Mouse (Mus musculus): Measurements from ENCODE around the gene Trim40.

Trim40 gene

GRCm38 (mm10) chr17:36890073-36890903 lies at the start of gene Trim40:
TSS of gene Trim40 (minus strand) at chr17:36890123.
- DNase-seq (ENCODE audit: low spot score) = no peak

GRCm38 (mm10) chr17:36938056-36938455 lies 48.1 kb upstream of the Trim40 start:
- no peak for DNase-seq (ENCODE audit: low spot score)

DNA sequence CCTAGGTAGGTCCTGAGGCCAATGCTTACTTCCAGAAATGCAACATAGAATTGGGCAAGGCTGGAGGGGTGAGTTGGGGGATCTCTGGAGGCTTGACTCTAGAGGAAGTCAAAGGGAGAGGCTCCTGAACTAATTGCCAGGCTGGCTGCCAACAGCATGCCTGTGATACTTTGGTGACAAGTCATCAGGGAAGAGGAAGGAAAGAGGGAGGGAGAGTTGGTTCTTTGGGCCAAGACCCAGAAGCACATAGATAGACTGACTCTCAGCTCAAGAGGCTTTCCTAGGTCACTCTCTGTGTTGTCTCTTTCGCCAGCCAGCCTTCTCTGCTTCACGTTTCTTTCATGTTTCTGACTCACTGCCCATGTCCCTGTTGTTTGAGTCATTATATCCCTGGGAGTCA lies 41.9 kb upstream of the Trim40 start:
- DNase-seq (ENCODE audit: low spot score) = no peak

GRCm38 (mm10) chr17:36931130-36931529 lies 41.2 kb upstream of the Trim40 start:
- DNase-seq (ENCODE audit: low spot score) = no peak

- no peak for DNase-seq (ENCODE audit: low spot score)
These were observed 40.3 kb upstream of the Trim40 start for GRCm38 (mm10) chr17:36930233-36930632.

GRCm38 (mm10) chr17:36929236-36929932 lies 39.5 kb upstream of the Trim40 start:
- no peak for DNase-seq (ENCODE audit: low spot score)

DNA sequence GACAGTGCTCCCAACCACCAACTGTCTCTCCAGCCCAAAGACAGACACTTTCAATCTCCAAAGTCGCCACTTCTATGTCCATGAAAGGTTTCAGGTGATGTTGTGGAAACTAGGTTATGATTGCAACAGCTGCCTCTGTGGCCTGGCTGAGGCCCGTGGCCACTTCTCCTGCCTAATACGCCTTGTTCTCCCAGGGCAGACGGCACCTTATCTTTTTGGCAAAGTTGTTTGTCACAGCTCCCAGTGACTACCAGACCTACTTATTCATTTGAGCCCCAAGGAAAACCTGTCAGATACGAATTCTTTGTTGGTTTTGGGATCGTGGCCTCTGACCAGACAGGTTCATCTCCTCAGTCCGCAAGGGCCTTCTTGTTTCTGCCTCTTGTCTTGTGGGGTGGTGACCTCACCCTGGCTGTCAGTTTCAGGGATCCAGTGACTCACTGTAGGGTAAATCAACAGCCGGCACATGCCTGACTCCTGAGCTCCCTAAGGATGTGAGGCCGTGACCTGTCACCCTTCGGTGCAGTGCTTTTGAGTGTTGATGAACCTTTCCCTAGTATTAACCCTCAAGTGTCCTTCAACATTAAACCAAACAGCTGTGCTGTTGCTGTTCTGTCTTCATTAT lies 37.7 kb upstream of the Trim40 start:
- DNase-seq (ENCODE audit: low spot score) = no peak

DNA sequence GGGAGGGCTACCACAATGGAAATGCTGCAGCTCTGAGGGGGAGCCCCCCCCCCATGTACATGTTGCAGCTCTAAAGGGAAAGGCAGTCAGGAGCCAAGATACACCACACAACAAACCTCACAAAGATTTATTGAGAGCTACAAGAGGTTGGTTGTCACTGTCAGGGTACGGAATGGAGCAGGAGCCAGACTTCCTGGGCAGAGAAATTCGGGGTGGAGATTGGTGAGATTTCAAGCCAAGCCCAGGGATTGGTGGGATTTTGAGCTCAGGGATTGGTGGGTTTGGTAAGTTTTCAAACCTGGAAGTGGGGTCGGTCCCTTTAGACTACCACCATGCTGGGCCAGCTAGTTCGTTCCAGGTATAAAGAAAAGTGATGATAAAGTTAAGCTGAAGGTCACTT lies 33.6 kb upstream of the Trim40 start:
- no peak for DNase-seq (ENCODE audit: low spot score)

DNA sequence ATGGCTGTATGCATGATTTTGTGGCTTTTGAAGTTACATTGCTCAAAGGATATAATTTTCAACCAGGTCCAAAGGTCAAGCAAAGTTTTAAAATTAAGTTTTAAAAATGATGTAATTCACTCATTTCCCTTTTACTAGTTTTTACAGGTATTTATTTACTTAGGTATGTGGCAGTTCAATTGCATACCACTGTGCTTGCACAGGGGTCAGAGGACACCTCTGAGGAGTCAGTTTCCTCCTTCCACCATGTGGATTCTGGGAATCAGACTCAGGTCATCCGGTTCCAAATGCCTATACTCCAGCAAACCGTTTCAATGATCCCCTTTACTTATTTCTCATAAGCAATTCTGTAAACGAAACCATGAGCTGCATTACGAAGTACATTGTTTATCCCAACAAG lies 32.8 kb upstream of the Trim40 start:
- DNase-seq (ENCODE audit: low spot score) = no peak

DNA sequence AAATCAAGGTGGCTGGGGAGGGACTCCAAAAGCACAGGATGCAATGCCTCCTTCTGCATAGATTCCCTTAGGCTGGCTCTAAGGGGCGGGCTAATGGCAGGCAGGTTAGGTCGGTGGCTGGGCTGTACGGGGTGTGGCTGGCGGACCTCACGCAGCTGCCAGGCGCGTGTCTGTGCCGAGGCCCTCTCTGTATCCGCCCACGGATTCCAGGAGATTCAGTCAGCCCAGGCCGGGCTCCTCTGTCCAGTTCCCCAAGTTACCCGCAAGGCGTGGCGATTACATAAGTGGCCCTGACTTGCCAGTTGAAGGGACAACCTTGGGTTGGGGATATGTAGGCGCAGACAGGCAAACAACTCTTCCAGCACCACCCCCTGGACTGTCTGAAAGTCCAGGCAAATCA lies 30.3 kb upstream of the Trim40 start:
- no peak for DNase-seq (ENCODE audit: low spot score)

- no peak for DNase-seq (ENCODE audit: low spot score)
These were observed 25.2 kb upstream of the Trim40 start for GRCm38 (mm10) chr17:36915076-36915475.

DNA sequence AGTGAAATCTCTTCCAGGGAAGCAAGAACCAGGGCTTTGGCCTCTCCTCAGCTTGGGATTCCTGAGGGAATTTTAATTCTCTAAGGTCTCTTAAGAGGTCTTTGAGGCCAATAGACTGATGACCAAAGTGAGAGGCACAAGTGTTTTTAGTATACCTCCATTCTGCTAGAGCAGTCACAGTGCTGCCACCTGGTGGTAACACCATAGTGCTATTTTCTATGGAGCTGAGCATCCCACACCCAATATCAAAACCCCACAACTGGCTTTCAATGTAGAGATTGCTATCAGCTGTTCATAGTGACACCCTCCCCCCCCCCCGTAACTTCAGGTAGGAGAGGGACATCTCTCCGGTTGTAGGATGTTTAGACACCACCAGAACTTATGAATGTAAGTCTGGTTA lies 24.2 kb upstream of the Trim40 start:
- DNase-seq (ENCODE audit: low spot score) = peak; percentile 56

- no peak for DNase-seq (ENCODE audit: low spot score)
These were observed 22.1 kb upstream of the Trim40 start for GRCm38 (mm10) chr17:36912031-36912430.

GRCm38 (mm10) chr17:36909802-36910201 lies 19.9 kb upstream of the Trim40 start:
- DNase-seq (ENCODE audit: low spot score) = no peak

GRCm38 (mm10) chr17:36908235-36908634 lies 18.3 kb upstream of the Trim40 start:
- DNase-seq (ENCODE audit: low spot score) = no peak

DNA sequence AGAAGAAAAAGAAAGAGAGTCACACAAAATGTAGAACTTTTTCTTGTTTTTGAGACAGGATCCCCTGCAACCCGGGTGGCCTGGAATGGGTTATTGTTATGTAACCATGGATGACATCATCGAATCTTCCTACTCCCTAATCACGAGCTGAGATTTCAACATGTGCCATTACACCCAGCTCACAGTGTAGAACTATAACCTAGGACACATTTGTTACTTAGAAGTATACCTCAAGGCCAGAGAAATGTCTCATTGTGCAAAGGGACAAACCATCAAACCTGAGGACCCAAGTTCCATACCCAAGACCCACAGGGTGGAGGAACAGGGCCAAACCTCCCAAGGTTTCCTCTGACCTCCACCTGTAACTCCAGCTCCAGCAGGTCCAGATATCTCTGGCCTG lies 13.7 kb upstream of the Trim40 start:
- no peak for DNase-seq (ENCODE audit: low spot score)

DNA sequence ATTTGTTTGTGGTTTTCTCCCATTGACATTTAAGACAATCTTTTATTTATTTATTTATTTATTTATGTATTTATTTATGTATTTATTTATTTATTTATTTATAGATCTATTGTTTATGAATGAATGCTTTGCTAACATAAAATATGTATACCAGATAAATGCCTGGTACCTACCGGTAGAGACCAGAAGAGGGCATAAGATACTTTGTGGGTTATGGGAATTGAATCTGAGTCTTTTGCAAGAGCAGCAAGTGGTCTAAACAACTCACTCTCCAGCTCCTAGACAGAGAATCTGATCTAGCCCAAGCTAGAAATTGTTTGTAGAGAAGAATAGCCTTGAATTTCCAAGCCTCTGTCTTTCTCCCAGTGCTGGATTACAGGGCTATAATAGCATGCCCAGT lies 10.8 kb upstream of the Trim40 start:
- DNase-seq (ENCODE audit: low spot score) = no peak

DNA sequence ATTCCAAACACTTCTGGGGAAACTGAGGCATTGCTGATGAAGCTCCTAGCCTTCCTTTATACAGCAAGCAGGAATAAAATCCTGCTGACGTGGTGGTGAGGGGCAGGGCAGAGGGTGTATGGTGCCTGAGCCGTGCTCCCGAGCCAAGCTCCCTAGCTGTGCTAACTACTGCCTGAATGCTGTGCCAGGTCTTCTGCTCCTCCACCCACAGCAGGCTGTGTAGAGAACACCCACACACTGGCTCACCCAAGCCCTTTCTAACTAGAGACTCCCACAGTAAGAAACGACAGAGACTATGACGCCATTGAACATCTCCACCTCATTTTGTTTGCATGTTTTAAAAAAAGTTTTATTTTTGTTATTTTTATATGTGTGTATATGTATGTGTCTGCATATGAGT lies 10.1 kb upstream of the Trim40 start:
- no peak for DNase-seq (ENCODE audit: low spot score)

DNA sequence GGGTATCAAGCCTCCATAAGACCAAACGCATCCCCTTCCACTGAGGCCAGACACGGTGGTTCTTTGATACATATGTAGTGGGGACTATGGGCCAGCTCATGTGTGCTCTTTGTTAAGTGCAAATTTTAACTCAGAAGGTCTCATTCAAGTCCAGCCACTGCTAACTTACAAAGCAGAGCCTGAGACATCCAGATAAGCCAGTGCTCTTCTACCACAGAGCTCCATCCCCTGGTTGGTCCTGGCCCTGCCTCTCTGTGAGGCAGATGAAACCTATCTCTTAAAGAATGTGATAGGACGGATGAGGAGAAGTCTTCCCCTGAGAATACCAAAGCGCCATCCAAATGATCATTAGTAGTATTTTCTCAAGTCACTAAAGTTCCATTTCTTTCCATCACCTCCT lies 9.5 kb upstream of the Trim40 start:
- no peak for DNase-seq (ENCODE audit: low spot score)

- no peak for DNase-seq (ENCODE audit: low spot score)
These were observed 7.8 kb upstream of the Trim40 start, which contains the start of gene Trim31 for GRCm38 (mm10) chr17:36897552-36898205. TSS of gene Trim31 (plus strand) at chr17:36898118.

GRCm38 (mm10) chr17:36897065-36897464 lies 7.1 kb upstream of the Trim40 start:
- no peak for DNase-seq (ENCODE audit: low spot score)

- no peak for DNase-seq (ENCODE audit: low spot score)
These were observed 6.7 kb upstream of the Trim40 start for GRCm38 (mm10) chr17:36896583-36896982.

DNA sequence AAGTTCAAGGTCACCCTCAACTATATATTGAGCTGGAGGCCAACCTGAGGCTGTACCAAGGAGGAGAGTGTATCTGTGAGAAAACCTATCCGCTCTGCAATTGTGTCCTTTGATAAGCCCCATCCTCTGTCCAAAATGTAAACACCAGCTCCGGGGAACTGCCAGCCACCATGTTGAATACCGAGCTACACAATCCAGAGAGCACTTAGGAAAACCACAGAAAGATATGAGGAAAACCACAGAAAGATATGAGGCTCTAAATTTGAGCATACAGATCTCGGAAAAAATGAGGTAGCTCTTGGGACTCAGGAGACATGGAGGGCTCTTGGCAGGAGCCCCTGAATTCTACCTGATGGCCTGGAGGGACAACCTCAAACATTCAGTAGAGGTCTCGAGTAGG lies 3.5 kb upstream of the Trim40 start:
- DNase-seq (ENCODE audit: low spot score) = no peak
